Mouse (Mus musculus): Measurements from ENCODE around the gene Adamtsl2. TPM values are rescaled to one million over a fixed set of nuclear protein-coding genes. Genes with fewer than 3 reads are reported as not detected.

Gene Adamtsl2
- polyA plus RNA-seq, 1 experiment from 2014 or later, result 3.0 TPM

- Histone ChIP-seq H3K9ac (no peak overlapping the region), H3K4me1 (peaks cover 5% of the 10 kb centered on the region), H3K27ac (no peak overlapping the region), H3K9me3 (no peaks in the 10 kb centered on the region), H3K4me3 (replicated peaks) (no peak overlapping the region), H3K4me2 (no peak overlapping the region), H3K27me3 (replicated peaks) (peaks cover 24% of the 10 kb centered on the region), H3K36me3 (no peaks in the 10 kb centered on the region)
- ATAC-seq (ENCODE audit: insufficient read depth, low FRiP score, low read depth), result no peak
- WGBS, result 65% methylated on average over 2 of the region's 2 CpGs
Observed at GRCm38 (mm10) chr2:27144957-27145356, 65.8 kb downstream of the Adamtsl2 start.

- no peak overlapping the region for H3K9ac ChIP-seq
- no peak overlapping the region for H3K4me3 ChIP-seq (replicated peaks)
- WGBS, result 80% methylated on average over 6 of the region's 6 CpGs
- ATAC-seq (ENCODE audit: insufficient read depth, low FRiP score, low read depth), result no peak
- no peaks in the 10 kb centered on the region for H3K36me3 ChIP-seq
- no peak overlapping the region for H3K27ac ChIP-seq
- H3K27me3 ChIP-seq (replicated peaks), result peaks cover 5% of the 10 kb centered on the region
- no peak overlapping the region for H3K4me2 ChIP-seq
- H3K9me3 ChIP-seq, result no peaks in the 10 kb centered on the region
- H3K4me1 ChIP-seq, result peaks cover 5% of the 10 kb centered on the region
Observed at GRCm38 (mm10) chr2:27146840-27147239, 67.7 kb downstream of the Adamtsl2 start.

GRCm38 (mm10) chr2:27149457-27149856 is 70.3 kb downstream of the Adamtsl2 start:
- Histone ChIP-seq H3K36me3 (no peaks in the 10 kb centered on the region), H3K4me1 (no peaks in the 10 kb centered on the region), H3K9ac (no peak overlapping the region), H3K9me3 (no peaks in the 10 kb centered on the region), H3K27ac (no peak overlapping the region), H3K27me3 (replicated peaks) (no peaks in the 10 kb centered on the region), H3K4me3 (replicated peaks) (no peak overlapping the region), H3K4me2 (no peak overlapping the region)
- 7% methylated on average over 2 of the region's 2 CpGs for WGBS
- no peak for ATAC-seq (ENCODE audit: insufficient read depth, low FRiP score, low read depth)

GRCm38 (mm10) chr2:27154466-27155185 is 75.4 kb downstream of the Adamtsl2 start:
- Histone ChIP-seq H3K4me2 (no peak overlapping the region), H3K4me3 (replicated peaks) (no peak overlapping the region), H3K36me3 (no peaks in the 10 kb centered on the region), H3K9ac (no peak overlapping the region), H3K4me1 (no peaks in the 10 kb centered on the region), H3K27ac (no peak overlapping the region), H3K9me3 (no peaks in the 10 kb centered on the region), H3K27me3 (replicated peaks) (no peaks in the 10 kb centered on the region)
- 76% methylated on average over 10 of the region's 10 CpGs for WGBS
- no peak for ATAC-seq (ENCODE audit: insufficient read depth, low FRiP score, low read depth)

GRCm38 (mm10) chr2:27156596-27156995 is 77.4 kb downstream of the Adamtsl2 start:
- H3K4me3 ChIP-seq (replicated peaks), result no peak overlapping the region
- no peaks in the 10 kb centered on the region for H3K9me3 ChIP-seq
- ATAC-seq (ENCODE audit: insufficient read depth, low FRiP score, low read depth), result no peak
- H3K36me3 ChIP-seq, result no peaks in the 10 kb centered on the region
- H3K9ac ChIP-seq, result no peak overlapping the region
- no peak overlapping the region for H3K27ac ChIP-seq
- WGBS, result 86% methylated on average over 6 of the region's 6 CpGs
- no peak overlapping the region for H3K4me2 ChIP-seq
- no peaks in the 10 kb centered on the region for H3K27me3 ChIP-seq (replicated peaks)
- no peaks in the 10 kb centered on the region for H3K4me1 ChIP-seq

Other genes starting within 250 kb of the Adamtsl2 start
- gene Abo, start 214.4 kb upstream of the Adamtsl2 start, polyA plus RNA-seq (2015; fragmentation: Nextera tagmentation; extraction: Ambion mirVana), result 0.12 and 0.17 TPM in 2 replicates
- gene Surf6, start 176.5 kb upstream of the Adamtsl2 start, polyA plus RNA-seq (2015; fragmentation: Nextera tagmentation; extraction: Ambion mirVana), result 24.9 and 25.2 TPM in 2 replicates
- 40.3 and 45.7 TPM in 2 replicates for gene Med22, start 168.7 kb upstream of the Adamtsl2 start, polyA plus RNA-seq (2015; fragmentation: Nextera tagmentation; extraction: Ambion mirVana)
- gene Rpl7a, start 168.6 kb upstream of the Adamtsl2 start, polyA plus RNA-seq (2015; fragmentation: Nextera tagmentation; extraction: Ambion mirVana), result 494 and 609 TPM in 2 replicates
- 40.4 and 40.8 TPM in 2 replicates for gene Surf2, start 163.0 kb upstream of the Adamtsl2 start, polyA plus RNA-seq (2015; fragmentation: Nextera tagmentation; extraction: Ambion mirVana)
- gene Surf1, start 162.8 kb upstream of the Adamtsl2 start, polyA plus RNA-seq (2015; fragmentation: Nextera tagmentation; extraction: Ambion mirVana), result 62.1 and 65.7 TPM in 2 replicates
- 212 and 245 TPM in 2 replicates for gene Surf4, start 145.5 kb upstream of the Adamtsl2 start, polyA plus RNA-seq (2015; fragmentation: Nextera tagmentation; extraction: Ambion mirVana)
- gene Stkld1, start 145.3 kb upstream of the Adamtsl2 start, polyA plus RNA-seq (2015; fragmentation: Nextera tagmentation; extraction: Ambion mirVana), result 0.08 TPM in 1 of 2 replicates, not detected in the other
- 40.0 and 44.6 TPM in 2 replicates for gene Rexo4, start 115.0 kb upstream of the Adamtsl2 start, polyA plus RNA-seq (2015; fragmentation: Nextera tagmentation; extraction: Ambion mirVana)
- 0.15 and 0.31 TPM in 2 replicates for gene Adamts13, start 106.0 kb upstream of the Adamtsl2 start, polyA plus RNA-seq (2015; fragmentation: Nextera tagmentation; extraction: Ambion mirVana)
- 61.6 and 65.4 TPM in 2 replicates for gene Cacfd1, start 69.5 kb upstream of the Adamtsl2 start, polyA plus RNA-seq (2015; fragmentation: Nextera tagmentation; extraction: Ambion mirVana)
- gene Slc2a6, start 51.4 kb upstream of the Adamtsl2 start, polyA plus RNA-seq (2015; fragmentation: Nextera tagmentation; extraction: Ambion mirVana), result 1.1 and 1.3 TPM in 2 replicates
- gene Mymk, start 7.2 kb upstream of the Adamtsl2 start, polyA plus RNA-seq (2015; fragmentation: Nextera tagmentation; extraction: Ambion mirVana), result 0.28 and 1.3 TPM in 2 replicates
- 0.15 and 0.19 TPM in 2 replicates for gene Fam163b, start 63.1 kb downstream of the Adamtsl2 start, polyA plus RNA-seq (2015; fragmentation: Nextera tagmentation; extraction: Ambion mirVana)
- 1.3 and 3.1 TPM in 2 replicates for gene Dbh, start 85.9 kb downstream of the Adamtsl2 start, polyA plus RNA-seq (2015; fragmentation: Nextera tagmentation; extraction: Ambion mirVana)
- 15.0 and 16.1 TPM in 2 replicates for gene Sardh, start 169.0 kb downstream of the Adamtsl2 start, polyA plus RNA-seq (2015; fragmentation: Nextera tagmentation; extraction: Ambion mirVana)

All from stomach, embryonic 15.5 days (tissue).